Mouse (Mus musculus): ENCODE data around the gene Setd2. TPM values are rescaled to one million over a fixed set of nuclear protein-coding genes. Genes with fewer than 3 reads are reported as not detected.

The Setd2 gene
- total RNA-seq, 2 experiments from 2014 or later: 168 to 189 TPM

DNA sequence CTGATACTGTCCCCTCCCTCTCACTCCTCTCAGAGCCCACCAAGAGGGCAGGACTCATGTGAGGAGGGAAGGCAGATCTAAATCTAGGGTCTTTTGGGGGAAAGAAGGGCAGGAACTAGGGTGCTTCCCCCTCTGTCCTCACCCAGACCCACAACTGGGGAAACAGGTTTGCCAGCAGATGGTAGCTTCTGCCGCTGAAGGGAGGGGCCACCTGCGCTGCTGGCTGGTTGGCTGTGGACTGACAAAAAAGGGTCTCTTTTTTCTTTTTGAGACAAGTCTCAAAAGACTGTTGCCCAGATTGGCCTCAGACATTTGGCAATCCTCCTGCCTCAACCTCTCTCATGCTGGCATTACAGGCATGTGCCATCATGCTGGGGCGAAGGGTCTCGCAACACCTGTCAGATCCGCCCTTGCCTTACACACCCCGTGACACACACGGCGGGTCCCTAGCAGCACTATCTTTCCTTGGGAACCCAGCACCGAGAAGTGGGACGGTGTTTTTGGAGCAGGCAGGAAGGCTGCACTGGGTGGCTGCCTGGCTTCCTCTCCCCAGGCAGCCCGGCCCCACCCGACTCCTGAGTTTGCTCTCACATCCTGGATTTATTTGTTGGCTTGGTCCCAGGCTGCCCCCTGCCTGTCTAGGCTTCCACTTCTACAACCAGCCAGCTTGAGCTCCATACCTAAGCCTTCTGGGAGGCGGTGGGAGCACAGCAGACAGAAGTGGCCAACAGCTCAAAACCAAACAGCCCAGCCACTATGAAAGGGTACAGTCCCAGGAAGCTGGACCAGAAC is 119.7 kb downstream of the Setd2 start:
- ATAC-seq (replicated peaks; ENCODE audit: low FRiP score, low TSS enrichment, poor library complexity, severe bottlenecking): no peak

GRCm38 (mm10) chr9:110652963-110653654 is 120.7 kb downstream of the Setd2 start:
- ATAC-seq (replicated peaks; ENCODE audit: low FRiP score, low TSS enrichment, poor library complexity, severe bottlenecking): no peak

GRCm38 (mm10) chr9:110653655-110654461 is 121.5 kb downstream of the Setd2 start, which contains the start of gene Nbeal2:
Gene Nbeal2, minus strand, starts transcription at chr9:110654161.
- peak; percentile 77 for ATAC-seq (replicated peaks; ENCODE audit: low FRiP score, low TSS enrichment, poor library complexity, severe bottlenecking)

DNA sequence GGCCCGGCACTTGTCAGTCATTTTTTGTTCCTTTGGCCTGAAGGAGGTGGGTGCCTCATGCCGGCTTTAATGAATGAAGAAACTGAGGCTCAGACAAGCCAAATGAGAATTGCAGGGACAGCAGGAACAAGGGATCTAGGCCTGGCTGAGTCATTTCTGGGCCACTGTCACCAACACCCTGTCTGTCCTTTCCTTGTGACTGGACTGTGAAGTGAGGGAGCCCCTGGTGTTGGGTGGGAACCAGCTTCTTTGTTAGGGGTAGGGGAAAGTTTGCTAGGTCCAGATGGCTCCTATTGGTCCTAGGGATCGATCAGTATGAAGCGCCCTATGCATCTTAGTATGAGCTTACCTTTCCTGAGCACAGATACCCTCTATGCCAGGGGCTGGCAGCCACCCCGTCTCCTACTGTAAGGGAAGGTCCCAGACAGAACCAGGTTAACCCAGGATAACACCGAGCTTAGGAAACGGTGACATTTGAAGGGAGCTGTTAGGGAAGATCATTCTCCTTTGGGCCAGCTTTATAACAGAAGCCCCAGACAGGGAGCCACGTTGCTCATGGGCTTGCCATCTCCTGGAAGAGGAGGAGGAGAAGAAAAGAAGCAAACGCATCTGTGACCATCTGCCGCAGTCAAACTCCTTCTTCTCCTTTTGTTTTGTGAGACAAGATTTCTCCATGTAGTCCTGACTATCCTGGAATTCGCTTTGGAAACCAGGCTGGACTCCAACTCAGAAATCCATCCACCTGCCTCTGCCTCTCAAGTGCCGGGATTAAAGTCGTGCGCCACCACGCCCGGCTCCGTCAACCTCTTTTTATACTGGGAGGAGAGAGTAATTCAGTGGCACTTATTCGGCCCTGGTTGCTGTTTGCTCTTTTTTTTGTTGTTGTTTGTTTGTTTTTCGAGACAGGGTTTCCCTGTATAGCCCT is 122.6 kb downstream of the Setd2 start:
- ATAC-seq (replicated peaks; ENCODE audit: low FRiP score, low TSS enrichment, poor library complexity, severe bottlenecking): no peak

GRCm38 (mm10) chr9:110655651-110656007 is 123.2 kb downstream of the Setd2 start:
- ATAC-seq (replicated peaks; ENCODE audit: low FRiP score, low TSS enrichment, poor library complexity, severe bottlenecking): no peak

GRCm38 (mm10) chr9:110656249-110657221 is 124.1 kb downstream of the Setd2 start, which contains the start of gene Ccdc12:
Gene Ccdc12, plus strand, starts transcription at chr9:110656503.
- ATAC-seq (replicated peaks; ENCODE audit: low FRiP score, low TSS enrichment, poor library complexity, severe bottlenecking): peak; percentile 81

DNA sequence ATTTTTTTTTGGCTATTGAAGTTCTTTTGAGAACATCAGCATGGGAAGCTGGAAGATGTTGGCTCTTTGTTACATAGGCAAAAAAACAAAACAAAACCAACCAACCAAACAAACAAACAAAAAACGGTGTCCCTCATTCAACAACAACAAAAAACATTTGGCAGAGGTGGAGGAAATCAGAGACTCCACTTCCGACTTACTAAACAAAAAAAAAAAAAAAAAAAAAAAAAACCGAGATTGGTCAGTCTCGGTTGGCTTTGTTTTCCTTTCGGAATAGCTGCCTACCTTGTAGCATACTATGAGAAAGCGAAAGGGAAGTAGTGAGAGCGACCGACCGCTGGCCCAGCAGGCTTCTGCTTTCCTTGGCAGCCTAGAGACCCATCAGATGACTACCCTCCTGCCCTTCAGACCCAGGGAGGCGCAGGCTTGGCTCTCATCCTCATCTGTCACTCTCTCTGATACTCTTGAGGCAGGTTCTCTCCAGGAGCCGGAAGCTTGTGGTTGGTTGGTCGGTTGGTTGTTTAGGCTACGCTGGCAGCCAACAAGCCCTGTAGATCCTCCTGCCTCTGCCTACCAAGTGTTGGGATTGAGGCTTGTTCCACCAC is 125.2 kb downstream of the Setd2 start:
- ATAC-seq (replicated peaks; ENCODE audit: low FRiP score, low TSS enrichment, poor library complexity, severe bottlenecking): no peak

DNA sequence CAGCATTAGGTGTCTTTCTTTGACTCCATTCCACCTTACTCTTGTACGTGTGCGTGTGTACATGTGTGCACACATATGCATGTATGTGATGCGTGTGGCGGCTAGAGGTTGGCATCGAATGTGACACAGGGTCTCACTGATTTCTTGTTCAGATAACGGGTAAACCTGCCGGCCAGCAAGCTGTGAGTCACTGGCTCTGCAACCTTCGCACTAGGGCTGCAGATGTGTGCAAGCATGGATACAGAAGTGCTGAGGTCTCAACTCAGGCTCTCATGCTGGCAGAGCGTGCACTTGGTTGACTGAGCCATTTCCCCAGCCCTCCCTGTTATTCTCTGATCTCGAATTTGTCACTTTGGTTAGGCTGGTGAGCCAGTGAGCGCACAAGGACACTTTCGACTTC is 127.1 kb downstream of the Setd2 start:
- no peak for ATAC-seq (replicated peaks; ENCODE audit: low FRiP score, low TSS enrichment, poor library complexity, severe bottlenecking)

DNA sequence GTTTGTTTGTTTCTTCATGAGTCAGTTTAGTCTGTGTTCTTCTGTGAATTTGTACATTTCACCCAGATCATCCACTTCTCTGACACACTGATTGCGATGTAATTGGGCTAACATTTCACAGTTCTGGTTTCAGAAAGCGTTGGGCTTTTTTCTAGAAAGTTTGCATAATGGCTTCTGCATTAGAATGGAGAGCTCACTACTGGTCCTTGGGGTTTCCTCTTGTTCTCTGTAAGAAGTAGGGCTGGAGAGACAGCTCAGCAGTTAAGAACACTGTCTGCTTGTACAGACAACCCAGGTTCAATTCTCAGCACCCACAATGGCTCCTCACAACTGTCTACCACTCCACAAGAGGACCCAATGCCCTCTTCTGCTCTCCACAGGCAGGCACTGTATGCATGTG is 127.8 kb downstream of the Setd2 start:
- no peak for ATAC-seq (replicated peaks; ENCODE audit: low FRiP score, low TSS enrichment, poor library complexity, severe bottlenecking)

GRCm38 (mm10) chr9:110660856-110661612 is 128.6 kb downstream of the Setd2 start:
- no peak for ATAC-seq (replicated peaks; ENCODE audit: low FRiP score, low TSS enrichment, poor library complexity, severe bottlenecking)

- no peak for ATAC-seq (replicated peaks; ENCODE audit: low FRiP score, low TSS enrichment, poor library complexity, severe bottlenecking)
Measured at GRCm38 (mm10) chr9:110662844-110663243, 130.4 kb downstream of the Setd2 start.

- ATAC-seq (replicated peaks; ENCODE audit: low FRiP score, low TSS enrichment, poor library complexity, severe bottlenecking): peak; percentile 74
Measured at GRCm38 (mm10) chr9:110665912-110666311, 133.5 kb downstream of the Setd2 start.

DNA sequence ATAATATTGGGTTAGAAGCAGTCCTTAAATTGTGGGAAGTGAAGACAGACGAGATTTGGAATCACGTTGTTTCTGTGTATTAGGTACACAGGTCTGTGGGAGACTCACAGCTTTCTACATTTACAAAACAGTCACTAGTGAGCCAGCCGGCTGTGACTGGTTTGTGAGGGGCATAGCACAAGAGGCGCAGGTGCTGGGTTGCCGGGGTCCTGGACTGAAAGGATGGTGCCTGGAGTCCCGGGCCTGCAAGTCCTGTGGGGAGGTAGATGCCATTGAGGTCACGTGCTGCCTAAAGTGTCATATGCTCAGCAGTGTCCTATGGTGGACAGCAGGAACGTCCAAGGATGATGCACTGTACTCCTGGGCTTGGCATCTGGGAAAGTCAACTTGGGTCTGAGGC is 134.0 kb downstream of the Setd2 start:
- no peak for ATAC-seq (replicated peaks; ENCODE audit: low FRiP score, low TSS enrichment, poor library complexity, severe bottlenecking)

DNA sequence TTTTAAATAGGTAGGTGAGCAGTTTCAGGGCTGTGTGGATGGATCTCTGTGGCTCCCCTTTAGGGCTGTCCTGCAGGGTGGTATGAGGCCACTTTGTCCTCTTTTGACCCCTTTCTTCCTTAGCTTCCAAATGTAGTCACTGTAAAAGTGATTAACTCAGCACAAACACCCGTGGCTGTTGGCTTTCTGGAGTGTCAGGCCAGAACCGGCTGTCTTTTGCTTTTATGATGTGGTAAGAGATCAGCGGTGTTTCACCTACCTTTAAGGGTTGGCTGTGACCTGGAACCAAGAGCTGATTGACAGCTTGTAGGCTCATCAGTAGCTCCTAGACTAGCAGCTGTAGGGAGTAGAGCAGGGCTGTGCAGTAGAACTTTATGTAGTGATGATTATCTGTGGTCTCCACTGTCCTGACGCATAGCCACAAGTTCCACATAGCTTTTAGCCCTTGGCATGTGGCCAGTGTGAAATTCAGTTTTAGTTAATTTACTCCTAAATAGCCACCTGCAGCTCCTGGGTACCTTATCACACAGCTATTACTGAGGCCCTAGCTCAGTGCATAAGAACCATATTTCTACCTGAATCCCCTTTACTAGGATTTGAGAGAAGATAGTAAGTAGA is 134.9 kb downstream of the Setd2 start:
- no peak for ATAC-seq (replicated peaks; ENCODE audit: low FRiP score, low TSS enrichment, poor library complexity, severe bottlenecking)
